Mouse (Mus musculus) large intestine, adult 2 months (tissue): ENCODE data around the gene Slc6a9. TPM values are rescaled to one million over a fixed set of nuclear protein-coding genes. Genes with fewer than 3 reads are reported as not detected.

Experiments used
- polyA plus RNA-seq: library from polyadenylated mRNA; depleted of rRNA; stranded (reverse); fragments of >200 nt; gene quantifications from 2 replicates; pipeline ENCODE4 v1.2.3, GENCODE M21; 2012; rRNA removed

Gene Slc6a9
- polyA plus RNA-seq, 1 experiment = 15.7 TPM

Other genes starting within 250 kb of the Slc6a9 start
- 16.2 and 17.1 TPM in 2 replicates for gene Dmap1, start 152.2 kb upstream of the Slc6a9 start, polyA plus RNA-seq
- not detected in 2 replicates for gene Gm12845, start 110.1 kb upstream of the Slc6a9 start, polyA plus RNA-seq
- 0.04 TPM in 2 replicates for gene Klf17, start 68.9 kb upstream of the Slc6a9 start, polyA plus RNA-seq
- 1.3 and 1.6 TPM in 2 replicates for gene Ccdc24, start 38.1 kb downstream of the Slc6a9 start, polyA plus RNA-seq
- gene B4galt2, start 49.0 kb downstream of the Slc6a9 start, polyA plus RNA-seq = 6.2 and 6.8 TPM in 2 replicates
- 364 and 392 TPM in 2 replicates for gene Atp6v0b, start 52.8 kb downstream of the Slc6a9 start, polyA plus RNA-seq
- 13.4 and 15.2 TPM in 2 replicates for gene Dph2, start 57.5 kb downstream of the Slc6a9 start, polyA plus RNA-seq
- 41.0 and 42.9 TPM in 2 replicates for gene Ipo13, start 80.5 kb downstream of the Slc6a9 start, polyA plus RNA-seq
- gene Artn, start 95.3 kb downstream of the Slc6a9 start, polyA plus RNA-seq = 1.2 and 1.3 TPM in 2 replicates